Mouse (Mus musculus): ENCODE results near the gene Usp49.
"Not testable (repeated sequence)": the region's sequence is repeated elsewhere in the genome, so short reads cannot be mapped to it uniquely, and the experiment has no call there.

Usp49 gene

DNA sequence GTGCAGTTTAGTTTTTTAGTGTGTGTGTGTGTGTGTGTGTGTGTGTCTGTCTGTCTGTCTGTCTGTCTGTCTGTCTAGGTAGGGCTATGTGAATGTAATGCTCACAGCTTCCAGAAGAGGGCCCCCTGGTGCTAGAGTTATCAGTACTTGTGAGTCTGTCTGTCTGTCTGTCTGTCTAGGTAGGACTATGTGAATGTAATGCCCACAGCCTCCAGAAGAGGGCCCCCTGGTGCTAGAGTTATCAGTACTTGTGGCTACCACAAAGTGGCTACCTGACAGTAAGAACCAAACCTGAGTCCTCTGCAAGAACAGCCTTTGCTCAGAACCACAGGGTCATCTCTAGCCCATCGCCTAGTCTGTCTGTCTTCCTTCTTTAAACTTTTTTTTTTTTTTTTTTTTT is 16.2 kb downstream of the Usp49 start:
- DNase-seq (ENCODE audit: low spot score in 2 of 2), result peak; percentile 33 to 57

DNA sequence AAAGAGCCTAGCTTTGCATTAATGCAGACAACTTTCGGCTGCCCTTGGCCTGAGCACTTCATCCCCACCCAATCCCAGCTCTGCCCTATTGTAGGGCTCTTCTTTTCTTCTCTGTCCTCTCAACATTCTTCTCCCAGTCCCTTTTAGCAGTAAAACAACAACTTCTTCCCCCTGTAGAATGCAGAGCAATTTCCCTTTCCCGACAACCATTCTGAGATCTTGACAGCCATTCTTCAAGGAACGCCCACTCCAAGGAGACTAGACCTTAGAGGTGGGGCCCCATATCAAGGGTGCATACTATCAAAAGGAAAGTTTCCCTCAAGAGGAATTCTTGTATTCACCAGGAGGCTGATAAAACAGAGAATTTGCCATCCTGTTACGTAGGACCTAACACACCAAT is 18.5 kb downstream of the Usp49 start:
- DNase-seq (ENCODE audit: low spot score in 2 of 2), result no peak

DNA sequence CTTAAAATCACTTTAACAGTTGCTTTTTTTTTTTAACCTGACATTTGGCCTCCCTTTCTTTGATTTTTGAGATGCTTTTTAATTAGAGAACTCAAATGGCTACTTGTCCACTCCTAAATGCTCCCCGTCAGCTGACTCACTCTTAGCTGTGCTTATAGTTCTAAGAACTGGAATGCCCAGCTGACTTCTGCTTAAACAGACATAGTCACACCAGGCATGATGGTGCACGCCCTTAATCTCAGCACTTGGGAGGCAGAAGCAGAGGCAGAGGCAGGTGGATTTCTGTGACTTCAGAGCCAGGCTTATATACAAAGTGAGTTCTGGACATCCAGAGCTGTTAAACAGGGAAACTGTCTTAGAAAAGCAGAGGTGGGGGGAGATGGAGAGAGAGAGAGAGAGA is 21.5 kb downstream of the Usp49 start:
- DNase-seq (ENCODE audit: low spot score in 2 of 2), result no peak

DNA sequence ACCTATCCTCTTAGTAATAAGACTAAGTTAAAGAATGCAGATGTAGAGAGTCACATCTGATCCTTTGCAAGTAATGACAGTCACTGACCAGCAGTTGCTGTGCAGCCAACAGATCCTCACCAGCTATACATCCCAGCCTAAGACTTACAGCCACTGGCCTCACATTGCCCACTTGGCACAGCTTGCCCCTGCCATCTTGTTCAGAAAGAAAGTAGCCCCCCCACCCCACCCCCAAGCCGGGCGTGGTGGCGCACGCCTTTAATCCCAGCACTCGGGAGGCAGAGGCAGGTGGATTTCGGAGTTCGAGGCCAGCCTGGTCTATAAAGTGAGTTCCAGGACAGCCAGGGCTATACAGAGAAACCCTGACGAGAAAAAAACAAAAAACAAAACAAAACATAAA is 23.9 kb downstream of the Usp49 start:
- not testable (repeated sequence) for DNase-seq (ENCODE audit: low spot score in 2 of 2)

DNA sequence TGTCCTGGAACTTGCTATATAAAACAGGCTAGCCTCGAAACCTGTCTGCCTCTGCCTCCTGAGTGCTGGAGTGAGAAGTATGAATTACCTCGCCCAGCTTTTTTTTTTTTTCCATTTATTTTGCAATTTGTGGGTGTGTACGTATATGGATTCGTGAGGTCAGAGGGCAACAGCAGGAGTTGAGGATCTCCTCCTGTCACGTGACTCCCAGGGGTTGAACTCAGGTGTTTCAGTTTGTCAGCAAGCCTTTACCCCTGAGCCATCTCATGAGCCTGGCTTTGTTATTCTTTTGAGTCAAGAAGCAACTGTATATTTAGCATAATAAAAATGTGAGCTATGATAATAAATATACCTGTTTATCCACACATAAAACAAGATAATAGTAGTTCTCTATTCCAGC is 25.2 kb downstream of the Usp49 start:
- no peak for DNase-seq (ENCODE audit: low spot score in 2 of 2)

DNA sequence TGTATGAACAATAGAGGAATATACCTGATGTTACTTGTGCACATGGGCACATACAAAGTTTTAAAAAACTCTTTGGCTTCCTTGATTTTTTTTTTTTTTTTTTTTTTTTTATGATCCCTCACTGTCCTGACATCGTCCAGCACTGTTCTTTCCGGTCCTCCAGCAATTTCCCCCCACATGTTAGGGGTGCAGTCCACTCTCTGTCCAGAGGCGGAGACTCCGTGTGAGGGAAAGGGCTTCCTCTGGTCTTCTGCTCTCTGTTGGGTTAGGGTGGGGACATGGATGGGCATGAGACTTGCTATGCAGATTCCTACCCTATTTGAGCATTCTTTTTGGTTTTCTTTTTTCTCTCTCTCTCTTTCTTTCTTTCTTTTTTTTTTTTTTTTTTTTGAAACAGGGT is 27.4 kb downstream of the Usp49 start:
- no peak for DNase-seq (ENCODE audit: low spot score in 2 of 2)

DNA sequence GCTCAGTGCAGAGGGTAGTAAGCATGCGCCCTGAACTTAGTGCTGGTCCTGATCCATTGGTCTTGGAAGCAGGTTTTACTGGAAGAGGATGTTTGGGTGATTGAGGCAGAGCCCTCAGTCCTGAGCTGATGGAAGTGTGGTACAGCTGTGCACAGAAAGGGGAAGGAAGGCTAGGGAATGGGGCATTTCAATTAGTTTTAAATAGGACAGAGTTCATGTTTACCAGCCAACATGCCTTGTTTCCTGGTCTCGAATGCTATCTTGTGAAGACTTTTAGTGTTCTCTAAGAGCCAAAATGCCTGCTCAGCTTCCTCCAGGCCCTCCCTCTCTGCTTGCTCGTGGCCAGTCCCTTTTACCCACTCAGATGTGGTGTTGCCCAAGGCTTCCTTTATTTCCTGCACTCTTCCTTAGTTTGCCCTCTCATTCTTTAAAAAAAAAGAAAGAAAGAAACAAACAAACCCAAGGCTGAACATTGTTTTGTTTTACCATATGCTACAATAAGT is 28.3 kb downstream of the Usp49 start:
- no peak for DNase-seq (ENCODE audit: low spot score in 2 of 2)

DNA sequence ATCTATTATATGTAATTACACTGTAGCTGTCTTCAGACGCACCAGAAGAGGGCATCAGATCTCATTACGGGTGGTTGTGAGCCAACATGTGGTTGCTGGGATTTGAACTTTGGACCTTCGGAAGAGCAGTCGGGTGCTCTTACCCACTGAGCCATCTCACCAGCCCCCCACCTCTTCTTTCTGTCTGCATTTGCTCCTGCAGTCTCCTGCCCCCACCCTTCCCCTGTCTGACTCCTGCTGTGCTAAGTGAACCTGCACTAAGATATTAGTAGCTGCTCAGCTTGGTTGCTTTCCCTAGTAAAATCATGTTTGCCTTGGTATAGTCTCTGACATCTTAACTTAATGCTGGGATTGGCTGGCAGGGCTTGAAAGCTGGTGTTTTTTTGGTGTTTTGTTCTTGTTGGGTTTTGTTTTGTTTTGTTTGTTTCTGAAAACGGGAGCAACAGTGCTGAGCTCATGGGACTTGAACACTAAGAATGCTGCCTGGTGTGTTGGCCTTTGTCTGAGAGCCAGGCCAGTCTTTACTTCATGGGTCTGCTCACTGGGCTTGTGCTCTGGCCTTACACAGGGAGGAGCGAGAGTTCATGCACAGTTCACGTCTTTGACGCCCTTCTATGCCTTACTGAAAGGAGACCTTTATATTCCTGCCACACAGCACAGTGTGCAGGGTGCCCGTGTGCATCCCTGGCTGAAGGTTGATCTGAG is 32.7 kb downstream of the Usp49 start:
- no peak for DNase-seq (ENCODE audit: low spot score in 2 of 2)

DNA sequence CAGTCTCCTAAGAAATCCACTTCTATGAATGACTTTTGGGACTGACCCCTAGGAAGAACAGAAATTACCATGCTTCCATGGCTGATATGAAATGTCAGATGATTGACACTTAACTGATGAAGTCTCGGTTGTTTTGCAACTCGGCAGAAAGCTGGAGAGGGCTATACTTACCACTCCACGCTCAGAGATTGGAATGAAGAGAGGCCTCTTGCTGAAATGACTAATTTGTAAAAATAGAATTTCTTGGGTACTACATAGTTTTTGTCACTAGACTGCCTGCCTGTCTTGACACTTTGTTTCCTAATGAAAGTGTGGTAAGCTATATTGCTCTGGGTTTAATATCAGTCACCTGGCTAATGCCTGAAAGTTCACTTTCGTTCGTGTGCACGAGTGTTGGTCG is 34.0 kb downstream of the Usp49 start:
- no peak for DNase-seq (ENCODE audit: low spot score in 2 of 2)

DNA sequence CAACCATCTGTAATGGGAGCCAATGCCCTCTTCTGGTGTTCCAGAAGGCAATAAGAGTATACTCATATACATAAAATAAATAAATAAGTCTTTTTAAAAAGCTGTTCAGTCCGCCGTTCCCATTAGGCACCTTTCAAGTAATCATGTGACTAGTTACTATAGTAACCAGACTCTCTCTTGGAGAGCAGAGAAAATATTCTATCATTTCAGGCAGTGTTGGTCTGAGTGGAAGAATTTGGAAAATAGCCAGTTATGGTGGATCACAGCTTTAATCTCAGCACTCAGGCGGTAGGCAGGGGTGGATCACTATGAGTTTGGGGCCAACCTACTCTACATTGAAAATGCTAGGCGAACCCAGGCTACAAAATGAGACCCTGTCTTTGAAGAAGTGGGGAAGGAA is 38.7 kb downstream of the Usp49 start:
- DNase-seq (ENCODE audit: low spot score in 2 of 2), result no peak

DNA sequence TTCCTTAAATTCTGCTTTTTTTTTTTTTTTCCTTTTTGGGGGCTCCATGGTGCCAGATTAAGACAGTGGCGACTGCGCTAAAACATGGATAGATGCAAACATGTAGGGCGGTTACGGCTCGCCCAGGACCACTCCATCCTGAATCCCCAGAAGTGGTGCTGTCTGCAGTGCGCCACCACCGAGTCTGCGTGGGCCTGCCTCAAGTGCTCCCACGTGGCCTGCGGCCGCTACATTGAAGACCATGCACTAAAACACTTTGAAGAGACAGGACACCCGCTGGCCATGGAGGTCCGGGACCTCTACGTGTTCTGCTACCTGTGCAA is 41.5 kb downstream of the Usp49 start:
- DNase-seq (ENCODE audit: low spot score in 2 of 2), result no peak

DNA sequence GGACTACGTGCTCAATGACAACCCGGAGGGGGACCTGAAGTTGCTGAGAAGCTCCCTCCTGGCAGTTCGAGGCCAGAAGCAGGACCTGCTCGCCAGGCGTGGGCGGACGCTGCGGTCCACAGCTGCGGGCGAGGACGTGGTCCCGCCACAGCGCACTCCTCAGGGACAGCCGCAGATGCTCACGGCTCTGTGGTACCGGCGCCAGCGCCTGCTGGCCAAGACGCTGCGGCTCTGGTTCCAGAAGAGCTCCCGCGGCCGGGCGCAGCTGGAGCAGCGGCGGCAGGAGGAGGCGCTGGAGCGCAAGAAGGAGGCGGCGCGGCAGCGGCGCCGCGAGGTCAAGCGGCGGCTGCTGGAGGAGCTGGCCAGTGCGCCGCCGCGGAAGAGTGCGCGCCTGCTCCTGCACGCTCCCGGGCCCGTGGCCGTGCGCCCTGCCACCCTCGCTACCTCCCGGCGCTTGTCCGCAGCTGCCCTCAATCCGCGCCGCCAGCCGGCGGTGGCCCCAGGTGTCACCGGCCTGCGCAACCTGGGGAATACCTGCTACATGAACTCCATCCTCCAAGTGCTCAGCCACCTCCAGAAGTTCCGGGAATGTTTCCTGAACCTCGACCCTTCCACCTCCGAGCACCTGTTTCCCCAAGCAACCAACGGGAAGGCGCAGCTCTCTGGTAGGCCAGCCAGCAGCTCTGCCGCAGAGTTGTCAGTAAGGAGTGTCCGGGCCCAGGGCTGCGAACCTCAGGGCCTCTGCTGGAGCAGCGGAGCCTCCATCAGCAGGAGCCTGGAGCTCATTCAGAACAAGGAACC is 42.0 kb downstream of the Usp49 start:
- no peak for DNase-seq (ENCODE audit: low spot score in 2 of 2)

DNA sequence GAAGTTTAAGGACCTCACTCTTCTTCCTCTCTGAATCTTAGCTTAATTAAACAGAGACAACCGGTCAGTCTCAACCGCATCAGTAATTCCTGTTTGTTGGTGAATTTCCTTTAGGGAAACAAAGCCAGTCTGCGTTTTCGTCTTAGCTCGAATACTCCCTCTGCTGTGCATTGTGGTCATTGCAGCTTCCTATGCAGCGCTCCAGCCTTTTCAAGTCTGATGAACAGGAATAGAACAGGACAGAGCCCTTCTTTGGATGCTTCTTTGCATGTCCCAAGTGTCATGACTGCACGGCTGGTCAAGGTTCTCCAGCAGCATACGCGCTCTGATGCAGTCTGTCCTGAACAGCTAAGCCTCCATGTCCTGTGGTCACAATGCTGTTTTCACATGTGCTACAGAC is 46.1 kb downstream of the Usp49 start:
- peak in 1 of 2 experiments; percentile 47 for DNase-seq (ENCODE audit: low spot score in 2 of 2)

DNA sequence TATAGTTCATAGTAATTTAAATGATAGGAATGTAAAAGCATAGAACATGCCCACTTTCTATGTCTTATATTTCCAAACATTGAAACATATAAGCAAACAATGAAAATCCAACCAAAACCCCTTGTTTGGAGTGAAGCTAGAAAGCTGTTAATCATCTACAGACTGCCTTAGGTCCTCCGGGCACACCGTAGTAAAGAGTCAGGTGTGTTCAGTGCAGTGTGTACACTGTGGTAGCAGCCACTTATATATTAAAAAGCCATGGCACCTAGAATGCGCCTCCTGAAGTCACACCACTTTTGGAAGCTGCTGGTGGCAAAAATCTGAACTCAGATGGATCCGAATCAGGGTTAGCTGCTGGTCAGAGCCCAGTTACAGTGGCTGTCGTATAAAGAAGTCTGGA is 47.7 kb downstream of the Usp49 start:
- DNase-seq (ENCODE audit: low spot score in 2 of 2), result no peak

DNA sequence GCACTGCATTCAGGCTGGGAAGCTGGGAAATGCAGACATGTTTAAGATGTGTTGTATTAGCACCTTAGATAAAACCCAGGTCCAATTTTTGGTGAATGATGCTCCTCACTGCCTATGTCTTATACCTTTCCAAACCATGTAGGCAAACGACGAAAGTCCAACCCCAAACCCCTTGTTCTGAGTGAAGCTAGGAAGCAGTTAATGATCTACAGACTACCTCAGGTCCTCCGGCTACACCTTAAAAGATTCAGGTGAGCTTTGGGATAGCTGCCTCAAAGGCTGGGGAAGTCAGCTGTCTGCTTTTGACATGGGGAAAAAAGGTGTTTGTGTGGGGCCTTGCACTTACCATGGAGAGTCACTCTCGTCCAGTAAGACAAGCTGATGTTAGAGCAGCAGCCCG is 48.2 kb downstream of the Usp49 start:
- no peak for DNase-seq (ENCODE audit: low spot score in 2 of 2)

DNA sequence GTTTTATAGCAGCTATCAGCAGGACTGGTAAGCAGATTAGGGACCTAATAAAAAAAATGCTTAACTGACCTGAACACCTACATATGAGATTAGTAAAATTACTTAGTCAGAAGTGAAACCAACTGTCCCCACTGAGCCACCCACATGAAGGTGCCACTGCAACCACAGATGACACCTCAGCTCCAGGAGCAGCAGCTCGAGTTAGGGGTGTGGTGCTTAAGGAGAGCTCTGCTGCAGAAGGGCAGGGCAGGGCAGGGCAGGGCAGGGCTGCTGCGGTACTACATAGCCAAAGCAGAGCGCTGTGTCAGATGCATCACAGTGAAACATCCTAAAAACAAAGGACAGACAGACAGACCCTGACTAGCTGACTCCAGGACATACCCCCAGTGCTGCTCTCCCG is 52.3 kb downstream of the Usp49 start:
- no peak for DNase-seq (ENCODE audit: low spot score in 2 of 2)

DNA sequence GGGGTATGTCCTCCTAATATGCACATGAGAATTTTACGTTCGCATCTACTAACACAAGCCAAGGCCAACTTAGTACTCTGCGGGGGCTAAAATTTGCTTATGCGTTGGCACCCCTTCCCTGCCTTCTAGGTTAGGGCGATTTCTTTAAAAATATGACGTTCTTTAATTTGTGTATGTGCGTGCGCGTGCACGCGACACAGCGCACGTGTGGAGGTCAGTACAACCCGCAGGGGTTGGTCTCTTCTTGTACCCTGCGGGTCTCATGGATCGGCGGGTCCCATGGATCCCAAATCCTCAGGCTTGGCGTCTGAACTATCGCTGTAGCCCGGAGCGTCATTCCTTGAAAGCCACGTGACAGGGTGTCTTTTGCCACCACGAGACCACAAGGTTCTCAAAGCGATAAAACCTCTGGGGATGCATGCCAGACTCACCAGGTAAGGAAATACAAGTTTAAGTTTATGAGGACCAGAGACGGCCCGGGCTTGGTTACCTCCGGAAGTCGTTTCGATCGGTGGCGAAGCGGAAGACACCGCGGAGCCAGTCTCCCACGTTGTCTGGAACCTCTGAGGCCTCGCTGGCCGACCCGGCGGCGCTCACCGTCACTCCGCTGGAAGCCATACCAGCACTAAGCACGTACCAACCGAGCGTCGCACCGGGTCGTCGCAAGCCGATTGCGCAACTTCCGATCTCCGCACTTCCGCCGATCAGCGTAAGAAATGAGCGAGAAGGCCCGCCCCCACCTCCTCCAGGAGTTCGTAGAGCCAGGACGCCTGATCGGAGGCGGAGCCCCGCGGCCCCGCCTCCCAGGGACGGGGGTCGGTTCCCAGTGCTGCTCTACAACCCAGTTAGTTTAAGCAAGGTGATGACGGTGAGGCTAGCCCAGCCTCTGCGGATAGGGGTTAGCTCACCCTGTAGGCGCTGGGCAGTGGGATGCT is 57.2 kb downstream of the Usp49 start:
- DNase-seq (ENCODE audit: low spot score in 2 of 2), result peak; percentile 80 to 88

DNA sequence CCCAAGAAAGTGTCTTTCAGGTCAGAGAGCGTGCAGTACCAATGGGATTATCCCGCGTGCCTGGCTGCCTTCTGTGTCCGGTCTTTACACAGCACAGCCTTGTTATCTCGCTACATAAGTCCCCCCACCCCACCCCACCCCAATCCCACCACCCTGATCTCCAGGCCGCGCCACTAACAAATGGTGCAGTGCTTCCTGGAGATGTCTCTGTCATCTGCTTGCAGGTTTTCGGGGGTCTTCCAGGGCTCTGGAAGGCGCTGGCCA is 57.8 kb downstream of the Usp49 start, which contains the start of gene Tomm6:
Tomm6 (minus strand) TSS at position 43 of the 264 bp plus-strand sequence.
- DNase-seq (ENCODE audit: low spot score in 2 of 2), result no peak

DNA sequence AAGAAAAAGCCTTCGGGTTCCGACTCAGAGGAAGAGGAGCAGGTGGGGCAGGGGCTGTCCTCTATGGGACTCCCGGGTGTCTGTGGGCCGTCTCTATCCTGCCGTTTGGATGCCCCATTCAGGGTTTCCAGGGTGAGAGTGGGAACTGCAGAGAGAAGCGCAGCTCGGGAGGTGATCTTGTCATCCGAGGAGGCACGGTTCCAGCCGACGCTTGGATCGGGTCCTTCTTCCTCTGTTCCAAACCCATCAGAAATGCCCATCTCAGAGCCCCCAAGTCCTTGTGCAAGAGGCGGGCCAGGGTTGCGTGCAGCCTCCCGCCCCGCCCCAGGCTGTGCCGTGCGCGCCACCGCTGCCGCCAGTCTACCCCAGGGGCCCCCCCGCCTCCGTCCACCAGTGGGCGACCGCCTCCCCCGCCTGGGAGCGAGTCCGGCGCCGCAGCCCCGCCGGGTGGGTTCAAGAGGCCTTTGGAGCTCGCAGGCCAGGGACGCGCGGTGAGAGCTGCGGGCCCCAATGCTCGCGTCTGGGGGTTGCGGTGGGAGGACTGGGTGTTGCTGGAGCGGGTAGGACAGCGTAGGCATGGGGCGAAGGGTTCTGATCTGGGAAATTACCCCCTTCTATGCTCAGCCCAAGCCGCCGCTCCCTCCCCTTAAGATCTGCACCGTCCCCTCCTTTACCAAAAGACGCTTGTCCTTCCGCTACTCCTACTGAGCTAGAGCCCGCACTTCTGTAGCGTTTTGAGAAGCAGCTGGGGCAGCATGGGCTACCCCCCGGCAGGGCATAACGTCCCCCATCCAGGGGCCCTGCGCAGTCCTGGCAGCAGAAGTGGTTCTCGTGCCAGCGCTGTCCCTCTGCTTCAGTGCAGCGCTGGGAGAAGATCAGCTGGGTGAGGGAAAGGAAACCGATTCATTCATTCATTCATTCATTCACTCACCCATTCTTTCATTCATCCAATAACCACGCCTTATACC is 58.4 kb downstream of the Usp49 start, which contains the start of gene Frs3:
Frs3 (plus strand) TSS at position 423 of the 968 bp plus-strand sequence.
- peak; percentile 33 to 49 for DNase-seq (ENCODE audit: low spot score in 2 of 2)

DNA sequence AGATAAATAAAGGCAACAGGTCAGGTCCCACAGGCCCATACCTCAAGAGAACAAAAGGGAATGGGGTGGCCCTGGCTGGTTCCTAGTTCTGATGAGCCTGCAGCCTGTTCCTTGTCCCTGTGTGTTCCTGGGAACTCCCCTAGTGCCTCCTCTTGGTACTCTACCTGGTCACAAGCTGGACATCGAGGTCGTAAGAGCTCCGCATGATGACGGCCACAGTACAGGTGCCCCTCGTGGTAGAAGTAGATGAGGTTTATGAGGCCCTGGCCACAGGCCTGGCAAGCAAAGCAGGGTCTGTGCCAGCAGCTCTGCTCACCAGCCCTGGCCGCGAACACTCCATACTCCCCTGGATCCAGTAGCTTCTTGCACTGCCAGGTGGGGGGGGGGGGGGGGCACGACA is 59.4 kb downstream of the Usp49 start:
- no peak for DNase-seq (ENCODE audit: low spot score in 2 of 2)

DNA sequence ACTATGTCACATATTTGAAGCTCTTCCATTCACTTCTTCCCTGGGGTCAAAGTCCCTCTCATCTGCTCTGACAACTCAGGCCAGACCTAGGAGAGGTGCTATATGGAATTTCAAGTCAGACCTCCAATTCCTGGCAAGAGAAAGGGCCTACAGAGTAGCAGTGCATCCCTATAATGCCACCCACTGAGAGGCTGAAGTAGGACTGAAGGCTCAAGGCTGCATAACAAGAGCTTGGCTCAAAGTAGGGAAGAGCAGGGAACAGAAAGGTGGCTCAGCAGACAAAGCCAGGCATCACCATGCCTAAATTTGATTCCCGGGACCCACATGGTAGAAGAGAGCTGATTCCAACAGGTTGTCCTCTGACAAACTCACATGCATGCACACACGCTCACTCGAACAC is 61.2 kb downstream of the Usp49 start:
- no peak for DNase-seq (ENCODE audit: low spot score in 2 of 2)
